Mouse (Mus musculus) cerebellum, adult 9-10 months (tissue): ENCODE measurements at regions not wholly inside any gene's neighbourhood (a gene's known extent, or its start where the extent isn't known, plus 50 kb on each side); places are given as distances from the start of the nearest gene placed in this dataset.

Experiments
- DNase-seq: peaks from one replicate; pipeline ENCODE4 v3.0.0; 2022

GRCm38 (mm10) chr15:97499821-97500385, 205.7 kb downstream of the Rpap3 start:
- no peak for DNase-seq

GRCm38 (mm10) chr15:97499240-97499639, 206.4 kb downstream of the Rpap3 start:
- DNase-seq, result no peak

GRCm38 (mm10) chr15:97498375-97498774, 207.2 kb downstream of the Rpap3 start:
- no peak for DNase-seq

DNA sequence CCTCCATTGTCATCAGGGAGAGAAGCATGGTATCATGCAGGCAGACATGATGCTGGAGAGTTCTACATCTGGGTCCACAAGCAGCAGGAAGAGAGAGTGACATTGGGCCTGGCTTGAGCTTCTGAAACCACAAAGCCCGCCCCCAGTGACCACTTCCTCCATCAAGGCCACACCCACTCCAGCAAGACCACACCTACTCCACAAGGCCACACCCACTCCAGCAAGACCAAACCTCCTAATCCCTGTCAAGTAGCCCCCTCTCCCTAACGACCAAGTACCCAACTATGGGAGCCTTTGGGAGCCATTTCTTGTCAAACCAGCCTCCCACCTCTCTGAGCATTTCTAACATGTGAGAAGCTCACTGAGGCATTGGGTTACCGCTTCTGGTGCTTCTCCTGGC, 209.6 kb downstream of the Rpap3 start:
- DNase-seq, result no peak

- no peak for DNase-seq
Observed at GRCm38 (mm10) chr15:97493340-97493739, 212.3 kb downstream of the Rpap3 start.

- no peak for DNase-seq
Observed at GRCm38 (mm10) chr15:97491796-97492195, 213.8 kb downstream of the Rpap3 start.

DNA sequence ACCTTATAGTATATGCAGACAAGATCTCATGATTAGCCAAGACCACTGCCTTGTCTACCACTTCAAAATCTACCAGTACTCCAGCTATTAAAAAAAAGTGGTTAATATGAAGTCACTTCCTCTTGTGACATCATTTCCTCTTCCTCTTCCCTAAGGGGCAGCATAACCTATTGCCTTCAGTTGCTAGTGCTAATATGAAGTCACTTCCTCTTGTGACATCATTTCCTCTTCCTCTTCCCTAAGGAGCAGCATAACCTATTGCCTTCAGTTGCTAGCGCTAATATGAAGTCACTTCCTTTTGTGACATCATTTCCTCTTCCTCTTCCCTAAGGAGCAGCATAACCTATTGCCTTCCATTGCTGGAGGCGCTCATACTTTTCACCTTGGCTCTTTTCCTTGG, 218.2 kb downstream of the Rpap3 start:
- no peak for DNase-seq

DNA sequence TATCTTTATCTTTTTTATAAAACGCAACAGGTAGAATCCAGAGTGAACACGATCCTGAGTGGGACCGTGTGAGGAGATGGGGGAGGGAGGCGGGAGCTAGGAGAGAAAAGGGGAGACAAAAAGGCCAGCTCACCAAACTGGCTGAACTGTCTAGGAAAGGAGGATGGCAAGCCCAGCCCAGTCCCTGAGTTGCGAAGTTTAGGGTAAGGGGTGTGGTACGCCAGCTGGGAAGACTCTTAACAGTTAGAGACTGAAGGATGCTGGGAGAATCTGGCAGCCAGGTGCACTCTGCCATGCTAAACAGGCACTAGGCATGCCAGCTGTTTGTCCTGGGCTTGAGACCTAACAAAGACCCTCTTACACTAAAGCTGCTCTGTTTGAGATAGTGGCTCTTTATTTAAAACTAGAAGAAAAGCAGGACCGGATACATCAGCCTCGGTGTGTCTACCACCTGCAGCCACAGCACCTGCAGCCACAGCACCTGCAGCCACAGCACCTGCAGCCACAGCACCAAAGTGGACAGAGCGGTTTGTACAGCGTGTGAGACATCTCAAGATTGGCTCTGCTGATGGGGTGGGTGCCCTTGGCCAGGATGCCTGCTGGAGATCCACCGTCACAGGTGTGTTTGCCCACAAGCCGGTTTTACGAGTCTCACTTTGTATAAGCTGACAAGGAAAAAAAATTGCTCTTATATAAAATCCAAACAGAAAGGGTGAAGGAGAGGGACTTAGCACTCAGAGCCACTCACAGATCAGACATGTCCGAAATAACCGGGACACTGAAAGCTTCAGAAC, 225.1 kb upstream of the Amigo2 start:
- DNase-seq, result no peak

- DNase-seq, result no peak
Observed at GRCm38 (mm10) chr15:97471476-97471875, 224.4 kb upstream of the Amigo2 start.

DNA sequence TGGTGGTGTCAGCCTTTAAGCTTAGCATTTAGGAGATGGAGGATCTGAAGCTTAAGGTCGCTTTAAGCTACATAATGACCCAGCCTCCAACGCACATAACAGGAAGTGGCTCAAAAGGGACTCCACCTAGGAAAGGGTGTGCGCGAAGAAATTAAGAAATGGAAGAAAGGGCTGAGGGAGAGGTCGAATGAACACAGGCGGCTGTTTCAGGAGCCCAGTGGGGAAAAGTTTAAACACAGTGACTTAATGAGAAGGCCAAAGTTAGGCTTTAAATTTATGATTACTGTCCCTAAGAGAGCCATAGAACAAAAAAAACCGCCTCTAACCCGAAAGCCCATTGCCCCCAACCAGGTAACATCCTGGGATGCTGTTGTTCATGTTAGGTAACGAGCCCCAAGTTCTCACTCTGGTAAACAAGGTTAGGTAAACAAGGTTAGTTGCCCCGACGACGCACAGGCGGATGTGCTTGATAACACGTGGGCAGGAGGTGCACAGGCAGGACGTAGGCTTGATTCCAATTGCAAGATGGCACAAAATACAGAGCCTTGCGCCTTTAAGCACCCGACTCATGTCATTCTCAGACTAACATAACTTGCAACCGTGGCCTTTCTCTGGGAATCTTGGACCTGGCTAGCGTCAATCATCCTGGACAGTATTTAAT, 222.7 kb upstream of the Amigo2 start:
- no peak for DNase-seq

DNA sequence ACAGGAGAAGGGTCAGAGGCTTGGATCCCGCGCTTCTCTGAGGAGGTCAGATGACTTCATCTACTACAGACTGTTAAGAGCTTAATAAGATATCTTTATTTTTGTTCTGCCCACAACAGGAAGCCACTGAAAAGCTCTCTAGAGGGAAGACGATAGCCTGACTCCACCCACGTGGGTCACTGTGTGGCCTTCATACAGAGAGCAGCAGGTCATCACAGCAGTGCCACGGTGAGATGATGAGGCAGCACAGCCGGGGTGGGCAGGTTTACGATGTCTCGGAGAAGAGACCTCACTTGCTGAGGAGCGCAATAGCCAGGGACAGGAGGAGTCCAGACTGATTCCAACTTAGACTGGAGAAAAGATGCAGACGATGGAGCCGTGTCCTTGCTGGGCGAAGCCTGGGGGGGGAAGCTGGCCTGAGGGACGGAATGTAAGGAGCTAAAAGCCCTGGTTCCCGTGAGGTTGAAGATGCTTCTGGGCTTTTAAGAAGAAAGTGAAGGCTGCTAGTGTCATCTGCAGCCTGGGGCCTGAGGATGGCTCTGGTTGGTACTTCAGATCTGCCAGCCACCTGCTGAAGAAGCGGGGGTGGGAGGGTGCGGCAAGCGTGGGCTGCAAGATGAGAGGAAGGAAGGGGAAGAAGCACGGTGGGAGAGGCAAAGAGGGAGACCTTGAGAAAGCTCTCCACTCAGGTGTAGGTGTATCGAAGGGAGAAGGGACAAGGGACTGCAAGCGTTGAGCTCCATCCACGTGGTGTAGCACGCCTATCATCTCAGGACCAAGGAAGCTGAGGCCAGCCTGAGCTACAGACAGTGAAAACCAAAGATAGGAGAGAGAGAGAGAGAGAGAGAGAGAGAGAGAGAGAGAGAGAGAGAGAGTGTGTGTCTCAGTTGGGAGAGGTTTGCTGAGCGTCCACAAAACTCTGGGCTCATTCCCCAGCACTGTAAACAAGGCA, 221.9 kb upstream of the Amigo2 start:
- no peak for DNase-seq

DNA sequence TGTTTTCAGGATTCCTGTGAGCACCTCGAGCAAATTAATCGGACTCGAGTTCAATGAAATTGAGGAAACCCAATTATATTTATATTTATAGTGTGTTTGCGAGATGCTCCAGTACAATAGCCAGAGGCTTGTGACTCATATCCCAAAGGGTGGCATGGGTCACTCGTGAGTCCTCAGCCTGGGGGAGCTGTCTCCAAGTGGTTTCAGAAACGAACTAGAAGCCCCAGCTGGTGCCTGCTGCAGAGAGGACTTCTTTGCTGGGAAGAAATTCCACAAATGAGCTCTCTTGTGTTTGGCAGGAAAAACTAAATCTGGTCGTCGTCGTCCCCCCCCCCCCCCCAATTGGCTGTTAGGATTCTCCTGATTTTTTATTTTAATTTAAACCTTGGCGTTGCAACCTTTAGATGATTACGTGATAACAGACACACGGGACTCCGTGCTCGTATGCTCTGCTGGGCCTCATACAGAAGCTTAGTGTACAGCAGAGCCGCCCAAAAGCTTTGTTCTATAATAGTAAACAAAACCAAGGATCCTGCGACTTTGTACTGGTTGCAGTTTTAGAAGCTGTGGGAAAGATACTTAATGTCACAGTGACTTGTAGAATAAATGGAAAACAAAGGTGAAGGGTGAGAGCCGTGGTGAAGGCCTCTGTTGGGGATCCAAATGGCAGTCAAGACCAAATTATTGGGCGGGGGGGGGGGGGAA, 220.8 kb upstream of the Amigo2 start:
- no peak for DNase-seq

GRCm38 (mm10) chr15:97466906-97467465, 219.9 kb upstream of the Amigo2 start:
- DNase-seq, result no peak

DNA sequence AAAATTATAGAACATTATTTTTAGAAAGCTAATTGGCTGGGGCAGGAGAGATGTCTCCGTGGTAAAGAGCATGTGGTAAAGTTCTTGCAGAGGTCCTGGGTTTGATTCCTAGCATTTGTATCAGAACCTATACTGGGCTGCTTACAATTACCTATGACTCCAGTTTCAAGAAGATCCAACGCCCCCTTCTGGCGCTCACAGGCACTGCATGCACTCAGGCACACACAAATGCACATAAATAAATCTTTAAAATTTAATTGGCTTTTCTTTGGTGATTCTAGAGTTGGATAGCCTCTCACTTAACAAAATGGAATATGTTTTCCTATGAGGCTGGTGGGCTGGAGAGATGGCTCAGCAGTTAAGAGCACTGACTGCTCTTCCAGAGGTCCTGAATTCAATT, 219.0 kb upstream of the Amigo2 start:
- DNase-seq, result no peak

- no peak for DNase-seq
Observed at GRCm38 (mm10) chr15:97465366-97465765, 218.3 kb upstream of the Amigo2 start.

DNA sequence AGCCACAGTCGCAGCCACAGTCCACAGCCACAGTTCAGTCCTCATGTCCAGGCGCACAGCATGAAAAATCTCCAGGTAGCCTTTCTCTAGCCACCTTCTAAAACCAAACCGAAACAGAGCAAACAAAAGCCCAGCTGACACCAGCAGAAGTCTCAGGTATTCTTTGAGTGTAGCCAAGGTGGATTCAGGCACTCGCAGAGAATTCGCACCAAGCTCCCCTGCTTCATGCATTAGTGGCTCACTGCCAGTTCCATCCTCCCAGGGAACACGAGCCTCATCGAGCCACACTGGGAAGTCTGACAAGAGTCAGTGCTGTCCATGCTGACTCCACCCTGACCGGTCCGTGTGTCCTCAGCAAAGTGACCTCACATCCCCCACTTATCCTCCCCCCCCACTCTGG, 217.7 kb upstream of the Amigo2 start:
- DNase-seq, result no peak

- no peak for DNase-seq
Observed at GRCm38 (mm10) chr15:97462587-97462986, 215.5 kb upstream of the Amigo2 start.

GRCm38 (mm10) chr15:97462006-97462405, 214.9 kb upstream of the Amigo2 start:
- no peak for DNase-seq

- DNase-seq, result no peak
Observed at GRCm38 (mm10) chr15:97461060-97461459, 214.0 kb upstream of the Amigo2 start.

DNA sequence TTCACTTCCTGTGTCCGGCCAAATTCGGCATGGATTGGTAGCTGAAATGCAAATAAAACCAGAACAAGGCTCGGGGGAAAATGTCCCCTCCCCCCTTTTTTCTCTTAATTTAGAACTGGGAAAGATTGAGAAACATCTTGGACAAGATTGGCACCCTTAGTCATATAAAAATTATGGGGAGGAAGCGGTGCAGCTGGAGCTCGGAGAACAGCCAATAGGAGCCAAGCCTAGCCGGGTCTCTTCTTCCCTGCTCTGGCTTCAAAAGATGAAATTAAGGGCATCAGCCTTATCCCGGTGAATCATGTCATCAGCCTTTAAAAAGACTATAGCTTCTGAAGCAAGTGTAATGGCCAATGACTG, 213.3 kb upstream of the Amigo2 start:
- no peak for DNase-seq

DNA sequence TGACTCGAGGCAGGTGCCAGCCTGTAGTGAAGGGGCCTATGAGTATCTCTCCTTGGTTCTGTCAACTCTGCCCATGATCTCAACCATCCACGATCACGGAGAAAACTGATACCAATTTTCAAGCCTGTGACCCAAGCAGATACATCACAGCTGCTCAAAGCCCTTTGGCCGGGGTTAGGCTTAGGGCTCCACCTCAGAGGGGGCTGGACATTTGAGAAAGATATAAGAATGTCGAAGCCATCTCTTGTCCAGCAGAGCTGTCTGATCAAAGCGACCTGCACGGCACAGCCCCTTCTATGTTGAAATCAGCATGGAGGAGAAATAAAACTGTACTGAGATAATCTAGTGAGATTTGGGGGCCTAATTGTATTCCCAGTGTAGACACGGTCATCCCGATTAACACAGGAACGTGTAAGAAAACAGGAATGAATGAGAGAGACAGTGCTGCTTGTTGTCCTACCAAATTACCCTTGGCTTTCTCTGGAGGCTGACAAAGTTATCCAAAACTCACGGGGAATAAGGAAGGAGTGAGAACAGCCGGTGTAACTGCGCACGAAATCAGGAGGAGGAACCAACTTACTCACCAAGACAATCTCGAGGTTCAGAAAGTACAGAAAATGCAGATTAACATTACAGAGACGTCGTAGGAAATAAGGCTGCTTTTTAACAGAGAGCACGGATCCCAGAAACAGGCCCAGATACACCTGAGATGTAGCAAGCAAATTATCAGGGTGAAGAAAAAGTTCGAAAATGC, 212.7 kb upstream of the Amigo2 start:
- no peak for DNase-seq
